Mouse (Mus musculus) midbrain, embryonic 13.5 days (tissue): ENCODE results near the gene Nae1. TPM values are rescaled to one million over a fixed set of nuclear protein-coding genes. Genes with fewer than 3 reads are reported as not detected.
"Not testable (repeated sequence)": the region's sequence is repeated elsewhere in the genome, so short reads cannot be mapped to it uniquely, and the experiment has no call there.

Source experiments
- ATAC-seq: fragments of 200-750 bp; cut with Nextera tagmentation; 2 replicates; pipeline ENCODE4 v1.8.0; 2017; ENCODE audit warnings: mild to moderate bottlenecking, moderate TSS enrichment, moderate library complexity
- H3K27ac ChIP-seq: fragments of 300-500 bp; sonication (generic); 2 replicates; pipeline ENCODE4 v1.5.1; 2015; ENCODE audit warnings: inconsistent platforms, mild to moderate bottlenecking, moderate library complexity
- H3K27me3 ChIP-seq: fragments of 300-500 bp; sonication (generic); 2 replicates; pipeline ENCODE4 v1.6.1; 2015; ENCODE audit warnings: mild to moderate bottlenecking, inconsistent platforms
- H3K36me3 ChIP-seq: fragments of 300-500 bp; sonication (generic); 2 replicates; pipeline ENCODE4 v1.6.1; 2015; ENCODE audit warnings: mild to moderate bottlenecking, inconsistent platforms
- H3K4me1 ChIP-seq: fragments of 300-500 bp; sonication (generic); replicated peaks from 2 replicates; pipeline ENCODE4 v1.6.1; 2015; ENCODE audit warnings: inconsistent platforms
- H3K4me2 ChIP-seq: fragments of 300-500 bp; sonication (generic); replicated peaks from 2 replicates; pipeline ENCODE4 v1.6.1; 2015; ENCODE audit warnings: moderate library complexity, mild to moderate bottlenecking, inconsistent platforms
- H3K4me3 ChIP-seq: fragments of 300-500 bp; sonication (generic); replicated peaks from 2 replicates; pipeline ENCODE4 v1.5.1; 2015; ENCODE audit warnings: mild to moderate bottlenecking, inconsistent platforms
- H3K9ac ChIP-seq: fragments of 300-500 bp; sonication (generic); replicated peaks from 2 replicates; pipeline ENCODE4 v1.6.1; 2015; ENCODE audit warnings: mild to moderate bottlenecking, inconsistent platforms
- H3K9me3 ChIP-seq: fragments of 300-500 bp; sonication (generic); 2 replicates; pipeline ENCODE4 v1.6.1; 2016; ENCODE audit warnings: mild to moderate bottlenecking, inconsistent platforms
- WGBS: fragments of 180-500 bp; shearing (Covaris S2); methylation state at CpG from one replicate; pipeline ENCODE4 v1.1.7; 2015; 5-methylcytosine and 5-hydroxymethylcytosine counted together
- polyA plus RNA-seq: library from polyadenylated mRNA; unstranded; fragments of >200 nt; fragmentation: Nextera tagmentation; extraction: Ambion mirVana; gene quantifications from 2 replicates; pipeline ENCODE4 v1.2.1, GENCODE M21; 2015

Nae1 gene
- 107 and 117 TPM in 2 replicates for polyA plus RNA-seq

DNA sequence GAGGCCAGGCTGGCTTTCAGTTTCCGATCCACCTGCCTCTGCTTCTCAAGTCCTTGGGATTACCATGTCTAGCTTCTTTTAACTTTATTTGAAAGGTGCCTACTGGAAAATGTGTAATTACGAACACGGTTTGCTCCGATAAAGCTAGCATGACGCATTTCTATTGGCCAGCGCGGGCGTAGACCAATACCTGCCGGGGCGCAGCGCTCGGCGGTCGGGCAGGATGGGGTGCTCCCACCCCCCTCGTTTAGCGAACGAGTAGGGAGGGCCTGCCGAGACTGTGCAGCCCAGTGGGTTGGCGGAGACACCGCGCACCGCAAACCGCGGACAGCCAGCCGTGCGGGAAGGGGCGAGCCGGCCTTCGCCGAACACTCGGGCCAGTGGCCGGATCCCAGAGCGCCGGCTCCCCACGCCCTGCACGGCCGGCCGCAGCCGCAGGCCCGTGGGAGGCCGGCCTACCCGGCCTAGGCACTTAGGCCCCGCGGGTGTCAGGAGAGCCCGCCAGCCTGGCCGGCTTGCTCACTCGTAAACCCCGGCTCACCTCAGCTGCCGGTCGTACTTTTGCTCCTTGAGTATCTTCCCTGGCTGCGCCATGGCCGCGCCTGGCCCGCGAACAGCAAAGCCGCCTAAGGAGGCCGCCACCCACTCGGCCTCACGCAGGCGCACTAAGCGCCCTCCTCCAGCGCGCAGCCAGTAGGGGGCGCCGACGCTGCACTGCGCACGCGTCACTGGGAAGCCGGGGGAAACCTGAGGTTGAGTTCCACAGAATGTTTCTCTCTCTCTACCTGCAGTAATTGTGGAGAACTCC, at the start of gene Nae1, which contains the start of gene Car7:
Gene Nae1 (minus strand): TSS at position 667 of the 808 bp plus-strand sequence.
Gene Car7 (plus strand): TSS at position 719 of the 808 bp plus-strand sequence.
- H3K9me3 ChIP-seq, result no peaks in the 10 kb centered on the region
- peak within 1 kb of the TSS; percentile 67 for H3K4me2 ChIP-seq
- H3K36me3 ChIP-seq, result peaks cover 11% of the 10 kb centered on the region
- peak; percentile 97 for ATAC-seq
- H3K9ac ChIP-seq, result peak within 1 kb of the TSS; percentile 92
- peak within 1 kb of the TSS; percentile 85 for H3K27ac ChIP-seq
- H3K4me1 ChIP-seq, result peaks cover 26% of the 10 kb centered on the region
- under 1% methylated on average over 69 of the region's 70 CpGs for WGBS
- H3K27me3 ChIP-seq, result peaks cover 17% of the 10 kb centered on the region
- peak within 1 kb of the TSS; percentile 93 for H3K4me3 ChIP-seq

DNA sequence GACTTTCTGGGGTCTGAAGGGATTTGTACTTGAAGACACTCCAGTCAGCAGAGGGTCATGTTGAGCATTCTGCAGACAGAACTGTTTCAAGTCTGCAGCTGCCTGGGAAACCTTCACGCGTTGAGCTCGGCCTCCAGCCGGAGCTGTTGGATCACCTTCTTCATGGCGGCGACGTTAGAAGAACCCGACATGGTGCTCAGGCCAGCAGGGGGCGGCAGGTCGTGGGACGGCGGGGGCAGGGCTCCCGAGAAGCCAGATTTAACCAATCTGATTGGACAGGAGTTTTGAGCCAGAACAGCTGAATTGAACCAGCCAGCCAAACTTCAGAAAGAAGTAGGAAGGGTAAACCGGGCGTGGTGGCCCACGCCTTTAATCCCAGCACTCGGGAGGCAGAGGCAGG, 43.2 kb upstream of the Nae1 start:
- H3K36me3 ChIP-seq, H3K9ac ChIP-seq, H3K4me1 ChIP-seq, H3K4me3 ChIP-seq, H3K4me2 ChIP-seq, ATAC-seq, H3K27ac ChIP-seq, H3K27me3 ChIP-seq, H3K9me3 ChIP-seq: not testable (repeated sequence)
- WGBS, result 81% methylated on average over 17 of the region's 17 CpGs

DNA sequence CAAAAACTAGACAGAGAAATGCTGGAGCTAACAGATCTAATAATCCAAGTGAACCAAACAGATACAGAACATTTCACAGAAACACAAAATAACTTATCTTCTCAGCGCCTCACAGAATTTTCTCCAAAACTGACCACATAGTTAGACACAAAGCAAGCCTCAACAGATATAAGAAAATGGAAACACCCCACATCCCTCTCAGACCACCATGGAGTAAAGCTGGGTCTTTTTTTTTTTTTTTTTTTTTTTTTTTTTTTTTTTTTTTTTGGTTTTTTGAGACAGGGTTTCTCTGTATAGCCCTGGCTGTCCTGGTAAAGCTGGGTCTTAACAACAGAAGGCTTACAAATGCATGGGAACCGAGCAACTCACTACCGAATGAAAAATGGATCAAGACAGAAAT, 42.4 kb upstream of the Nae1 start:
- ATAC-seq, result no peak

DNA sequence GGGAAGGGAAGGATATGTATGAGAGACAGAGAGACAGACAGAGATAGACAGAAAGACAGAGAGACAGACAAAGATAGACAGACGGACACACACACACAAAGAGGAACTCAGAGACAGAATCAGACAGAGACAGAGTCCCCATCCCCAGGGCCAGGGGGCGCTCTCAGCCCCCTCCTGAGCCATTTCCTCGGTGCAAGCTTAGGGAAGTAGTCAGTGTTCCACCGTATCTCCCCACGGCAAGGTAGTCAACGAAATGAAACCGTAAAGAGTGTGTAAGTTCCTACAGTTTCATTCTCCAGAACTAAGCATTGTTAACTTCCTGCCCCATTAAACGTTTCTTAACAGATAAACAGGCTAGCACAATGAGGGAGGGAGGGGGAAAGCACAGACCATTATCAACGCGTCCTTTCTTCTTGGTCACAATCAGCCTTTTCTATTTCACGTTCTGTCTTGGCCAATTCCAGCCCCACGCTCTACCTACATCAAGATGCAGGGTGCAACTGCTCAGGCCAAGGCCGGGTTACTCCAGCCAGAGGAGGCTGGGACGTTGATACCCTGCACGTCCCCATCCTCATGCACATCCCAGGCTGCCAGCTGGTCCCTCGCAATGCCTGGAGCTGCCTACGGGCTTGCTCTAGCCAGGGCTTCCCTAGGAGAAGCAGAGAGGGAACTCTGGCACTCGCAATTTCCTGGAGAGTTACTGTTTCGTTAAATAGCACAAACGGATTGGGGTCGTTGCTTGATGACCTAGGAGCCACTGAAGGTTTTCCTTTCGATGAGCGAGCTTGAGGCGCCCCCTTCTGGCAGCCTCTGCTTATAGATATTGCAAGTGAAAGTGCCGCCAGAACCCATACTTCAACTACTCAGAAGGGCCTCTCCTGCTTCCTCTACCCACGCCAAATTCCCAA, 36.3 kb upstream of the Nae1 start:
- no peaks in the 10 kb centered on the region for H3K9me3 ChIP-seq
- H3K27ac ChIP-seq, result no peak overlapping the region
- peak overlapping the region; percentile 64 for H3K4me2 ChIP-seq
- peak; percentile 86 for ATAC-seq
- 7% methylated on average over 26 of the region's 26 CpGs for WGBS
- peaks cover 5% of the 10 kb centered on the region for H3K4me1 ChIP-seq
- H3K36me3 ChIP-seq, result no peaks in the 10 kb centered on the region
- peak overlapping the region; percentile 36 for H3K4me3 ChIP-seq
- H3K9ac ChIP-seq, result peak overlapping the region; percentile 58; the same call in 1 of the 2 replicates
- no peaks in the 10 kb centered on the region for H3K27me3 ChIP-seq

More for the DNA sequence above, 42.4 kb upstream of the Nae1 start:
- WGBS, result 90% methylated on average over 3 of the region's 3 CpGs
- Histone ChIP-seq H3K4me3 (no peak overlapping the region), H3K9me3 (no peaks in the 10 kb centered on the region), H3K4me2 (no peak overlapping the region), H3K9ac (no peak overlapping the region), H3K4me1 (no peaks in the 10 kb centered on the region), H3K27ac (no peak overlapping the region), H3K27me3 (no peaks in the 10 kb centered on the region), H3K36me3 (no peaks in the 10 kb centered on the region)

DNA sequence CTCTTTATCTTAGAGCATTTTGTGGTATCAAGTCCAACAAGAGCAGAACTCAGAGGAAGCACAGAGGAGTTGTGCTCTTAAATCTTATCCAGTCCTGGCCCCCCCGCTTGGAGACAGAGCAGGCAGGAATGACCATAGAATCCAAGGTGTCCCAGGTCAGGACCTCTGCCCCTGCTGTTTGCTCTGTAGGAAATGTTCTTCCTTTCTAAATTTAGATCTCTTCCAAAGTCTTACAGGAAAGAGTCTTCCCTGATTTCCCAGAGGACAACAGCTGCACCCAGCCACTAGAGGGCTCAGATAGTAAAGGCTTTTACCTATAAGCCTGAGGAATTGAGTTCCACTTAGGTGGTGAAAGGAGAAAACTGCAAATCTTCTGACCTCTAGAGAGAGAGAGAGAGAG, 35.1 kb upstream of the Nae1 start:
- no peak overlapping the region for H3K4me3 ChIP-seq
- WGBS, result 69% methylated on average over 1 of the region's 1 CpGs
- H3K36me3 ChIP-seq, result no peaks in the 10 kb centered on the region
- no peak overlapping the region for H3K4me2 ChIP-seq
- H3K4me1 ChIP-seq, result peaks cover 5% of the 10 kb centered on the region
- no peaks in the 10 kb centered on the region for H3K27me3 ChIP-seq
- H3K9ac ChIP-seq, result no peak overlapping the region
- no peak overlapping the region for H3K27ac ChIP-seq
- H3K9me3 ChIP-seq, result no peaks in the 10 kb centered on the region
- ATAC-seq, result no peak

DNA sequence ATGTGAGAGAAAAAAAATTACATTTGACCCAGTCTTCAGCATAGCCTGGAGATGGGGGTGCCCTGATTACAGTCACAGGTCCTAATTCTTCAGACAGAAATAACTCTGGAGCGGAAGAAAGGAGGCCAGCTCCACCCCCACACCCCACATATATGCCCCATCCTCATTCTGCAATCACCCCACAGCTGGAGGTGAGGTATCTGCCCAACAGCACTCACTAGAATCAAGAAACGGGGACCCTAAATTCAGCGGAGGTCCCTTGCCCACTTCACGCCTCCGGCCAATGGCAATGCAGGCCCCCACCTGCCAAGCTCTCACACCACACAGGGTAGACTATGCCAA, 31.0 kb upstream of the Nae1 start:
- ATAC-seq, result peak; percentile 34
- 97% methylated on average over 5 of the region's 5 CpGs for WGBS

DNA sequence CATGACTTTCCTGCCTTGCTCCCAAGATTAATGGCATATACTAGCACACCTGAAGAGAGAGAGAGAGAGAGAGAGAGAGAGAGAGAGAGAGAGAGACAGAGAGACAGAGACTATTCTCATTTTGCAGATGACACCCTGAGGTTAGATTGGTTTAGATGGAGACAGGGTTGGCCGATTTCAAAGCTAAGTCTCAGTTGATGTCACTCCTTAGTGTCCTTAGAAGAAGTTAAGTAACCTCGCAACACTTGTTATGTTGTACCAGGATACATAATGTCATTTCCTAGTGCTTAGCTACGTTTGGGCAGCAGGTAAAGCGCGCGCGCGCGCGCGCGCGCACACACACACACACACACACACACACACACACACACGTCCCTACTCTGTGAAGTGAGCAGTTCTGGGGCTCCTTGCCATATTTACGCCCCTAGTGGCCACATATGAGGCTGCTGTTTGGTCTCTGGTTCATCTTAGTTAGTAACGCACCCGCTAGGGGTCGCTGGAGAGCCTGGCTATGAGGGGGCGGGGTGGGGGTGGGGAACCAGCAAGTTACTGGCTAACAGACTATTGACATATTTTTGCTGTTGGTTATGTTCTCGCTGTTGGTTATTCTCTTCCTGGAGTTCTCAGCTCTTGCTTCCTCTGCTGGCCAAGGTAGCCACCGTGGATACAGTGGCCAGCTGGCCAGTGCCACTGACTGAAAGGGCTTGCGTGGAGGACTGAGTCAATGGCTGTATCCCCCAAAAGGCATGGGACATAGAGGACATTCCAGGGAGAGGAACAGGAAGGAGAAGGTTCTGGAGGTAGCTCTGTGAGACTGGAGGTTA, 30.4 kb upstream of the Nae1 start:
- WGBS, result 18% methylated on average over 22 of the region's 22 CpGs
- Histone ChIP-seq H3K4me1 (no peaks in the 10 kb centered on the region), H3K27ac (no peak overlapping the region), H3K9ac (no peak overlapping the region), H3K36me3 (no peaks in the 10 kb centered on the region), H3K4me2 (no peak overlapping the region; the same call in 1 of the 2 replicates), H3K4me3 (no peak overlapping the region), H3K9me3 (no peaks in the 10 kb centered on the region), H3K27me3 (no peaks in the 10 kb centered on the region)
- ATAC-seq, result peak; percentile 86

More for the DNA sequence above, 31.0 kb upstream of the Nae1 start:
- H3K4me1 ChIP-seq, result no peaks in the 10 kb centered on the region
- H3K9ac ChIP-seq, result no peak overlapping the region
- no peak overlapping the region for H3K4me2 ChIP-seq
- H3K27me3 ChIP-seq, result no peaks in the 10 kb centered on the region
- no peak overlapping the region for H3K27ac ChIP-seq
- no peak overlapping the region for H3K4me3 ChIP-seq
- H3K9me3 ChIP-seq, result no peaks in the 10 kb centered on the region
- H3K36me3 ChIP-seq, result no peaks in the 10 kb centered on the region

DNA sequence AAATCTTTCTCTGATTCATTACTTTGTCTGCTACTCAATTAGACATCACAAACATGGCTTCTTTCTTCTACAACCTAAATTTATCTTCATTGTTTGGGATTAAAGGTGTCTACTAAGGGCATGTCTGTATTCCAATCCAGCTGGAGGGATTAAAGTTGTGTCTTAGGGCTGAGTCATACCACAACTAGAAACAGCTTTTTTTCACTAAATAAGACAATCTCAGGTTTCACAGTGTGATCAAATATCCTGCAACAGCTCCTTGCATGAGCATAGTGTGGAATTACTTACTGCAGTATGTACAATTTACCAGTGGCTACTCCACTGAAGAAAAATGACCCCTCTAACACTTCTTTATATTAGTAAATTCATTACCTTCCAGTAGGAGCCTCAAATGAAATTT, 26.3 kb upstream of the Nae1 start:
- Histone ChIP-seq H3K4me1 (no peaks in the 10 kb centered on the region), H3K9ac (no peak overlapping the region), H3K4me3 (no peak overlapping the region), H3K36me3 (no peaks in the 10 kb centered on the region), H3K9me3 (no peaks in the 10 kb centered on the region), H3K27ac (no peak overlapping the region), H3K27me3 (no peaks in the 10 kb centered on the region), H3K4me2 (no peak overlapping the region)
- no peak for ATAC-seq

DNA sequence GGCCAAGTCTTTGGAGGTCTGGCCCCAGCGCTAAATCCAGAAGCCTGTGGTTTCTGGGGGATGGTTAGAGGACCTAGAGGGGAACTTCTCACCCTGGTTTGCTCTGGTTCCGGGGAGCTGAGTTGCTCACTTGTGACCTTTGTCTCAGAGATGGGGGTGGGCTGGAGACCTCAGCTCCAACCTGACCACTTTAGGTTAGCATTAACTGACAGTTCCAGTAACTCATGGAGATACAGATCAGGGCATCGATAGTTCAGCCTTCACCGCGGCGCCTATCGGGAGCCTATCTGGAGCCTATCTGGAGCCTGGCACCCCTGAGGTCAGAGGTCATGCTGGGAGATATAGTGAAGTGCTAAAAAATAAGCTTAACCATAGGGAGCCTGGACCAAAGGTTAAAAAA, 22.8 kb upstream of the Nae1 start:
- Histone ChIP-seq H3K27me3 (no peaks in the 10 kb centered on the region), H3K36me3 (no peaks in the 10 kb centered on the region), H3K27ac (no peak overlapping the region), H3K4me2 (no peak overlapping the region), H3K9ac (no peak overlapping the region), H3K4me3 (no peak overlapping the region), H3K9me3 (no peaks in the 10 kb centered on the region), H3K4me1 (no peaks in the 10 kb centered on the region)
- ATAC-seq, result no peak
- WGBS, result 85% methylated on average over 7 of the region's 7 CpGs

DNA sequence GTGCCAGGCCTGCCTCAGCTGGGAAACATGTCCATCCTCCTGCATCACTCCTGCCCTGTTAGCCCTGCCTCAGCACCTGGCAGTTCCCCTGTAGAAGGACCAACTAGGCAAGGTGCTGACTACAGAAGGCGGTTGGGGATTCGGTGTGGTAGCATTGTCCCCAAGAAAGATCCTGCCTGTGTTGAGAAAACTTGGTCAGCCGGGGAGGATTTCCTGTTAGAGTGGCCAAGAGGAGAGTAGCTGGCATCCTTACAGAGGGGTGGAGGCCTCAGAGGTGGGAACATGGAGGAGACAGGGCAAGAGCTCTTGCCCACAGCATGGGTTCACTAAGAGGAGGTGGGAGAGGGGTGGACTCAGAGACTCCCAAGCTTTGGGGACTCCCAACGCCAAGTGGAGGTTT, 20.8 kb upstream of the Nae1 start:
- no peak overlapping the region for H3K4me2 ChIP-seq
- H3K27ac ChIP-seq, result no peak overlapping the region
- H3K27me3 ChIP-seq, result no peaks in the 10 kb centered on the region
- no peak overlapping the region for H3K4me3 ChIP-seq
- H3K36me3 ChIP-seq, result no peaks in the 10 kb centered on the region
- 91% methylated on average over 4 of the region's 4 CpGs for WGBS
- no peaks in the 10 kb centered on the region for H3K4me1 ChIP-seq
- H3K9ac ChIP-seq, result no peak overlapping the region
- no peak for ATAC-seq
- H3K9me3 ChIP-seq, result no peaks in the 10 kb centered on the region

DNA sequence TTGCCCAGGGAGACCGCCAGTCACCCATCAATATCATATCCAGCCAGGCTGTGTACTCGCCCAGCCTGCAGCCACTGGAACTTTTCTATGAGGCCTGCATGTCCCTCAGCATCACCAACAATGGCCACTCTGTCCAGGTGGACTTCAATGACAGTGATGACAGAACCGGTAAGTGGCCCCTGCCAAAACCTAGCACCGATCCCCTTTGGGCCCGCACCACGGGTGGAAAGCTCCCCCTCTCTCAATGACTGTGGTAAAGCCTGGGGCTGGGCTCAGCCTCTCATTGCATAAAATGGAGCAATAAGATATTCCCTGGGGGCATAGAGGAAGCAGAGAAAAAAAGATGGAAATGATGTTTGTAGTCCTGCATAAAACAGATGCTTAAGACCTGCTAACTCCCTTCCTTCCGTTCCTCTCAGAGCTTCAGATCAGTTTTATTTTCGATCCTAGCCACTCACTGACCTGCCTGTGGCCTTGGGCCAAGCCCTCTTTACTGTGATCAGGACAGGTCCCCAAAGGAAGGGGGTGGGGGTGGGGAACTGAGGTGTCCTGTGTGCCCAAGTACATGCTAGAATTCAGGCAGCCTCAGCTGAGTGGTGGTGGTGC, 9.1 kb upstream of the Nae1 start:
- Histone ChIP-seq H3K4me1 (peaks cover 20% of the 10 kb centered on the region), H3K4me3 (no peak overlapping the region), H3K4me2 (no peak overlapping the region), H3K9ac (no peak overlapping the region), H3K36me3 (no peaks in the 10 kb centered on the region), H3K9me3 (no peaks in the 10 kb centered on the region), H3K27me3 (peaks cover 60% of the 10 kb centered on the region), H3K27ac (no peak overlapping the region)
- ATAC-seq, result no peak
- WGBS, result 87% methylated on average over 8 of the region's 8 CpGs
